Mouse (Mus musculus) forebrain, embryonic 11.5 days (tissue): ENCODE data around the gene Ap2s1. TPM values are rescaled to one million over a fixed set of nuclear protein-coding genes. Genes with fewer than 3 reads are reported as not detected.
"Not testable (repeated sequence)": the region's sequence is repeated elsewhere in the genome, so short reads cannot be mapped to it uniquely, and the experiment has no call there.

Experiments used
- ATAC-seq: fragments of 200-750 bp; cut with Nextera tagmentation; replicated peaks from 2 replicates; pipeline ENCODE4 v1.8.0; 2017; ENCODE audit warnings: moderate TSS enrichment; ENCODE audit not compliant: low FRiP score
- DNase-seq: peaks from one replicate; pipeline ENCODE4 v3.0.0-alpha.2; 2017; ENCODE audit warnings: low spot score
- H3K27ac ChIP-seq: fragments of 300-500 bp; sonication (generic); 2 replicates; pipeline ENCODE4 v1.5.1; 2014; ENCODE audit warnings: low read depth, low read length
- H3K27me3 ChIP-seq: fragments of 300-500 bp; sonication (generic); 2 replicates; pipeline ENCODE4 v1.6.1; 2014; ENCODE audit warnings: mild to moderate bottlenecking, low read length, mixed read lengths; ENCODE audit not compliant: control insufficient read depth, insufficient read depth
- H3K36me3 ChIP-seq: fragments of 300-500 bp; sonication (generic); 2 replicates; pipeline ENCODE4 v1.6.1; 2014; ENCODE audit warnings: mild to moderate bottlenecking, low read length, moderate library complexity, mixed read lengths; ENCODE audit not compliant: control insufficient read depth, insufficient read depth
- H3K4me1 ChIP-seq: fragments of 300-500 bp; sonication (generic); replicated peaks from 2 replicates; pipeline ENCODE4 v1.6.1; 2014; ENCODE audit warnings: low read length, mixed read lengths; ENCODE audit not compliant: control insufficient read depth, insufficient read depth
- H3K4me2 ChIP-seq: fragments of 300-500 bp; sonication (generic); 2 replicates; pipeline ENCODE4 v1.6.1; 2014; ENCODE audit warnings: low read depth, mild to moderate bottlenecking, low read length, moderate library complexity, mixed read lengths; ENCODE audit not compliant: severe bottlenecking
- H3K4me3 ChIP-seq: fragments of 300-500 bp; sonication (generic); 2 replicates; pipeline ENCODE4 v1.5.1; 2014; ENCODE audit warnings: low read depth, low read length
- H3K9ac ChIP-seq: fragments of 300-500 bp; sonication (generic); 2 replicates; pipeline ENCODE4 v1.6.1; 2014; ENCODE audit warnings: low read length
- H3K9me3 ChIP-seq: fragments of 300-500 bp; sonication (generic); 2 replicates; pipeline ENCODE4 v1.6.1; 2016; ENCODE audit warnings: low read length, mixed read lengths; ENCODE audit not compliant: control insufficient read depth
- WGBS: fragments of 180-500 bp; shearing (Covaris S2); extraction: QIAGEN DNeasy Blood & Tissue Kit; methylation state at CpG from one replicate; pipeline ENCODE4 v1.1.7; 2014; 5-methylcytosine and 5-hydroxymethylcytosine counted together
- polyA plus RNA-seq: library from polyadenylated mRNA; unstranded; fragments of >200 nt; fragmentation: Nextera tagmentation; extraction: Ambion mirVana; gene quantifications from 2 replicates; pipeline ENCODE4 v1.2.1, GENCODE M21; 2014

Gene Ap2s1
- polyA plus RNA-seq, 1 experiment from 2014 or later: 270 TPM

DNA sequence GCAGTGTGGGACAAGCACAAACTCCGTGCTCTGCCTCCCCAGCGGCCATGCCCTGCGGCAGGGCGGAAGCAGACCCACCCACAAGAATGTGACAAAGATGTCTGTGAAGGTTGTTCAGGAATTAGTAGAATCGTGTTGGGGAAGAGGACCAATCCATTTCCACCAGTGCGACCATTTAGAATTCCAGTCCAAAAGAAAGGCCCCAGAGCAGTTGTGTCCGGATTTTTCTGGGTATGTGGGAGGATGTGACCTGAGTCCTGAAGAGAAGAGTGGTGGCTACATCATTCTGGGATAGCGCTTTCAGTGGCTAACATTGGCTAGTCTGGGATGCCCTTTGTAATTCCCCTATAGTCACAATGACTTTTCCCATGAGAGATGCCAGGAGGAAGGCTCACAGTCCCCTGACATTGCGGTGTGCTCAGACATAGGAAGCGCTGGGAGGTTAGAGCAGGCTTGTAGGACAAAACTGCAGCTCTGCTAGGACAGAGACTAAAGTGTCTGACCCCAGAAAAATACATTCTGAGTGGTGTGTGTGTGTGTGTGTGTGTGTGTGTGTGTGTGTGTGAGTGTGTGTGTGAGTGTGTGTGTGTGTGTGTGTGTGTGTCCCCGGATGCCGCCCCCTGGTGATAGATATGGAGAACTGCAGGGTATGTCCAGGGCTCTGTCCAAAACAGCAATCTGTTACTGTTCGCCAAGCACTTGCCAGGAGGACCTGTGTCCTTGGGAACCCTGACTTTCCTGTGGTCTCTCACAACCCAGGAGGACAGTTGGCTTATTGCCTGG lies 25.4 kb upstream of the Ap2s1 start:
- Histone ChIP-seq H3K4me2 (no peak overlapping the region), H3K9me3 (no peaks in the 10 kb centered on the region), H3K27ac (no peak overlapping the region), H3K4me3 (no peak overlapping the region), H3K36me3 (no peaks in the 10 kb centered on the region), H3K4me1 (no peaks in the 10 kb centered on the region), H3K27me3 (no peaks in the 10 kb centered on the region), H3K9ac (no peak overlapping the region)
- 79% methylated on average over 13 of the region's 13 CpGs for WGBS
- no peak for DNase-seq
- no peak for ATAC-seq

- H3K9me3 ChIP-seq, DNase-seq, H3K27me3 ChIP-seq, ATAC-seq, H3K4me1 ChIP-seq, H3K9ac ChIP-seq, H3K27ac ChIP-seq, H3K36me3 ChIP-seq, H3K4me3 ChIP-seq, H3K4me2 ChIP-seq: not testable (repeated sequence)
- WGBS: 48% methylated on average over 8 of the region's 8 CpGs
Observed at GRCm38 (mm10) chr7:16716456-16717152, 21.6 kb upstream of the Ap2s1 start.

GRCm38 (mm10) chr7:16721629-16722028 lies 16.6 kb upstream of the Ap2s1 start, which contains the start of gene Ceacam9:
Gene Ceacam9, plus strand, starts transcription at chr7:16721929.
- no peak within 1 kb of the TSS for H3K4me3 ChIP-seq
- no peak within 1 kb of the TSS for H3K9ac ChIP-seq
- H3K27me3 ChIP-seq: no peaks in the 10 kb centered on the region
- no peak for ATAC-seq
- no peaks in the 10 kb centered on the region for H3K9me3 ChIP-seq
- no peaks in the 10 kb centered on the region for H3K4me1 ChIP-seq
- WGBS: 89% methylated on average over 2 of the region's 2 CpGs
- DNase-seq: no peak
- H3K27ac ChIP-seq: no peak within 1 kb of the TSS
- no peaks in the 10 kb centered on the region for H3K36me3 ChIP-seq
- H3K4me2 ChIP-seq: no peak within 1 kb of the TSS

DNA sequence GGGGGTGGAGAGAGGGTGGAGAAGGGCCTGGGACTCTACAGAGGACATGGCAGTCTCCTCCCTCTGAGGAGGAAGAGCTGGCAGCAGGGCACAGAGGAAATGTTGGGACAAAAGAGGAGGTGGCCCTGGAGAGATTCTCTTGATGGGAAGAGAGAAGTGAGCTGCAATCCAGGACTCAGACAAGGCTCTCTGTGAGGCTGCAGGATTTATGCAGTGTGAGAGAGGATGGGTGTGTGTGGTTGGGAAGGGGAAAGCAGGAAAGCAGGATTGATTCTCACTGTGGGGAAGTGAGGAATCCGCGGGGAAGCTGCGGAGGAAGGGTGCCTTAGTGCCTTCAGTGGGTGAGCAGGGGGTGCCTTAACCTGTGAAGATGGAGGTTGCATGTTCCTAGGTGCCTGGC lies 15.7 kb upstream of the Ap2s1 start:
- H3K27ac ChIP-seq, DNase-seq, H3K9me3 ChIP-seq, H3K36me3 ChIP-seq, H3K4me1 ChIP-seq, H3K4me3 ChIP-seq, ATAC-seq, H3K4me2 ChIP-seq, H3K9ac ChIP-seq, H3K27me3 ChIP-seq: not testable (repeated sequence)
- WGBS: 64% methylated on average over 2 of the region's 3 CpGs

DNA sequence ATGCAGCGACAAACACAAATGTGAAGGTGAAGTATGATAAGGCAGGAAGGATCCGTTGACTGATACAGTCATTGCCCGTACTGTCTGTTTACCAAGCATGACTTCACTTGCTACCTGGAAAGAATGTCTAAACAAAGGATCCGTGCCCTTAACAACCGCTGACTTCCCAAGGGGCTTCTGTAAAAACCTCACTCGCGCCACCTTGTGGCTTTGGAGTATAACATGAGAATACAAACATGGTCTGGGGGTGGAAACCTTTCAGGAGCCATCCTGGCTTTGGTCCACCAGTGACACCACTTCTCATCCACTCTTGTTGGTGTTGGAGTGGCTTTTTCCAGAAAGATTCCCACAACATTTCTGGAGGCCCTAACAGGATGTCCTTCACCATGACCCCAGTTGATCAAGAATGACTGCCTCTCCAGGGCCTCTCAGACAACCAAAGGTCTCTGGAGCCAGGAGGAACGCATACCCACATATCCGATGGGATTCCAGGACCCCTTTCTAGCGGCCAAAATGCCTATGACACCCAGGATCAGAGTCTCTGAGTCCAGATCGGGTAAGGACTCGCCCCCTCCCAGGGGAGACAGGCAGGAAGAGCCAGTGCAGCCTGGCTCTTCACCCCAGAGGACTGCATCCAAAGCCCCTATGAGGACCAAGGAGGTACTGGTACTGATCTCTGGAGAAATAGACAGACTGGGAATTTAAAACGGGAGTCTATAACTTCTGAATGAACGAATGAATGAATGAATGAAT lies 9.4 kb upstream of the Ap2s1 start:
- Histone ChIP-seq H3K36me3 (no peaks in the 10 kb centered on the region), H3K4me3 (no peak overlapping the region), H3K27ac (no peak overlapping the region), H3K9me3 (no peaks in the 10 kb centered on the region), H3K4me2 (peak overlapping the region; percentile 18; the same call in 1 of the 2 replicates), H3K27me3 (no peaks in the 10 kb centered on the region), H3K9ac (no peak overlapping the region), H3K4me1 (peaks cover 2% of the 10 kb centered on the region; the same call in 1 of the 2 replicates)
- peak; percentile 59 for ATAC-seq
- DNase-seq: peak; percentile 85
- 30% methylated on average over 14 of the region's 14 CpGs for WGBS

GRCm38 (mm10) chr7:16729563-16729962 lies 8.6 kb upstream of the Ap2s1 start:
- H3K9ac ChIP-seq, H3K36me3 ChIP-seq, H3K9me3 ChIP-seq, H3K4me3 ChIP-seq, DNase-seq, H3K27me3 ChIP-seq, H3K27ac ChIP-seq, H3K4me1 ChIP-seq: not testable (repeated sequence)
- ATAC-seq: peak; percentile 68
- 7% methylated on average over 7 of the region's 7 CpGs for WGBS
- peak overlapping the region; percentile 18; the same call in 1 of the 2 replicates for H3K4me2 ChIP-seq

DNA sequence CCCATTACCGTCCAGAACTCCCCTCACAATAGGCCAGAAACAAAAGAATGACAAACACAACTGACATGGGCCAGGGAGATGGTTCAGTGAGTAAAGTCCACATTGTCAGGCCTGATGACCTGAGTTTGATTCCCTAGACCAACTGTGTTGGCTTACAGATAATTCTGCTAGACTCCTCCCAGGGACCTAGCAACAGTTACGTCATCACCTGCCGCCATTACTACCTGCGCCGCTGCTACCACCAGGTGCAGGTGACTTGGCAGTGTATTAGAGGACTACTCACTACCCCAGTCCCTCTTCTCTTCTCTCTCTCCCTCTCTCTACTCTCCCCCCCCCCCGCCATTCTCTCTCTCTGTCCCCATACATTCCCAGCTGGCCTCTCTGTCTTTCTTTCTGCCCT lies 7.4 kb upstream of the Ap2s1 start:
- Histone ChIP-seq H3K4me2 (no peak overlapping the region), H3K4me3 (no peak overlapping the region), H3K9me3 (no peaks in the 10 kb centered on the region), H3K27me3 (no peaks in the 10 kb centered on the region), H3K36me3 (no peaks in the 10 kb centered on the region), H3K9ac (no peak overlapping the region), H3K4me1 (peaks cover 2% of the 10 kb centered on the region; the same call in 1 of the 2 replicates), H3K27ac (no peak overlapping the region)
- no peak for DNase-seq
- WGBS: 92% methylated on average over 6 of the region's 6 CpGs
- no peak for ATAC-seq

GRCm38 (mm10) chr7:16731893-16732422 lies 6.3 kb upstream of the Ap2s1 start:
- H3K4me1 ChIP-seq: peaks cover 2% of the 10 kb centered on the region; the same call in 1 of the 2 replicates
- no peaks in the 10 kb centered on the region for H3K9me3 ChIP-seq
- H3K4me2 ChIP-seq: no peak overlapping the region
- DNase-seq (no peak), ATAC-seq (no peak)
- WGBS: 81% methylated on average over 7 of the region's 7 CpGs
- H3K27ac ChIP-seq: no peak overlapping the region
- H3K4me3 ChIP-seq: no peak overlapping the region
- no peaks in the 10 kb centered on the region for H3K36me3 ChIP-seq
- no peak overlapping the region for H3K9ac ChIP-seq
- H3K27me3 ChIP-seq: no peaks in the 10 kb centered on the region
